Mouse (Mus musculus) ES-Bruce4 (cell line): ENCODE measurements around the gene Klc2.

ENCODE experiments used
- CTCF ChIP-seq: IDR thresholded peaks from one replicate; pipeline ENCODE4 v1.8.1; 2011; ENCODE audit warnings: low read depth, low read length
- POLR2A ChIP-seq: IDR thresholded peaks from one replicate; pipeline ENCODE4 v1.8.1; 2011; ENCODE audit warnings: low read length; ENCODE audit not compliant: insufficient read depth

DNA sequence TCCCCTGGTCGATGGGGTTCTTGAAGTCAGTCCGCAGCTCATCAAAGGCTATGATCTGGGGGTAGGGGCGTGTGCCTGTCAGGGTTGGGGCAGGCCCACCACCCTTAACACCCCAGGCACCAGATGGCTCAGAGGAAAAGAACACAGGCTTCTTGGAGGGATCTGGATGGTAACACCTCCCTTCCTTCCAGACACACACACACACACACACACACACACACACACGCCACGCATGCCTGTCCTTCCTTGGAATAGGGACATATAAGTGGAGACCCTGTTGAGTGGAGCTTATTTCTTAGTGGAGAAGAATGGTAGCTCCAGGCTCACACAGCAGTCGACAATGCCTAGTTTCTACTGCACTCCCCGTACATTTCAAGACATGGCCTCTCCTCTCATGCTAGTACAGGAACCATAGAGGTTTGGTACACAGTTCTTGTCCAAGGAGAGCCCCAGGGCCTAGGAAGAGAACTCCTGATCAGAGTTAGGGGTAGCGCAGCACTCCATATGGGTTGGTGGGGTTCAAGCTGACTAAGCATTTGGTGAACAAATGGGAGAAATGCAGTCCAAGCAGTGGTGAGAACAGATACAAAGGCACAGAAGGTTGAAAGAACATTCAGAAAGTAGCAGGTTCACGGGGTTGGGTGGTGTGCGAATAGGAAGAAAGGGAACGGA, 23.5 kb downstream of the Klc2 start:
- TF ChIP-seq CTCF, result no peak
- no peak for TF ChIP-seq POLR2A
